Mouse (Mus musculus): ENCODE measurements at regions not wholly inside any gene's neighbourhood (a gene's known extent, or its start where the extent isn't known, plus 50 kb on each side); places are given as distances from the start of the nearest gene placed in this dataset.

DNA sequence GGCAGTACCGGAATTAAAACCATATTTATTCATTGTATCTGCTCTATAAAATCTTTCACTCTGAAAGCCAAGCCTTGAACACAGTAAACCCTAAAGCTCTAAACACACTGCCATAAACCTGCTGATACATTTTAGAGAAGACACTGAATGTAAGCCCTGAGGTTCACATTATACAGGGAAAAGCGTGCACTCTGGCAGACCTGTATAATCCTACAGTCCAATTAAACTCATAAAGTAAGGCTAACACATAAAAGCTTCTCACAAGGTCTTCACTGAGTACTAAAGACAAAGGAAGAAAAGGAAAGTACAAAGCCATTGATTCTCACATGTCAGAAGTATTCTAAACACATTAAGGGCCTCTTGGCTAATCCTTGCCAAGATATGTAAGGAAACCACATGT, 302.8 kb downstream of the Cylc2 start:
- no peak overlapping the region for H3K9ac ChIP-seq (ENCODE audit: low read depth, low read length)
- H3K4me1 ChIP-seq (replicated peaks; ENCODE audit: control insufficient read depth, insufficient read depth, low read length) = no peaks in the 10 kb centered on the region
- no peak overlapping the region for H3K27ac ChIP-seq (ENCODE audit: low read depth, low read length)
- TF ChIP-seq CTCF (IDR thresholded peaks at IDR 0.05; ENCODE audit: low read depth) = no peak
- H3K4me2 ChIP-seq (replicated peaks; ENCODE audit: low read depth) = no peak overlapping the region
- H3K36me3 ChIP-seq (ENCODE audit: control insufficient read depth, insufficient read depth) = no peaks in the 10 kb centered on the region
- no peaks in the 10 kb centered on the region for H3K27me3 ChIP-seq (replicated peaks; ENCODE audit: control insufficient read depth, insufficient read depth, low read length)
- no peak overlapping the region for H3K4me3 ChIP-seq (ENCODE audit: low read depth, low read length)
- H3K9me3 ChIP-seq (ENCODE audit: control insufficient read depth) = no peaks in the 10 kb centered on the region
- WGBS = 77% methylated on average over 2 of the region's 2 CpGs
- no peak for ATAC-seq

DNA sequence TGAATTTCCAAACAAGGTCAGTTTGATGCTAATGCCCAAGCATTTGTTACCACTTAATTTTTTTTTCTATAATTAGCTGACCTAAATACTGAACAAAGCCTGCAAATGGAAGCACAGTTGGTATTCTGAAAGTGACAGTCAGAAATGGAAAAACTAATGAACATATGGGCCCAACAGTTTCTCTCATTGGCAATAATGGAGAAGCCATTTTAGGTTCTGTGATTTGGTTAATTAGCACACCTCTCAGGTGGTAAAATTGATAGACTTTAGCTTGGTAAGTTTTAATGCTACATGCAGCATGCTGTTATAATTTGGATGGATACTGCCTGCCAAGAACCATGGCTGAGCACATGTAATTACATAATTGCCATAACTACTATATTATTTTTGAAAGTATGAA, 303.3 kb downstream of the Cylc2 start:
- Histone ChIP-seq H3K9me3 (ENCODE audit: control insufficient read depth) (no peaks in the 10 kb centered on the region), H3K4me3 (ENCODE audit: low read depth, low read length) (no peak overlapping the region), H3K36me3 (ENCODE audit: control insufficient read depth, insufficient read depth) (no peaks in the 10 kb centered on the region), H3K27me3 (replicated peaks; ENCODE audit: control insufficient read depth, insufficient read depth, low read length) (no peaks in the 10 kb centered on the region), H3K4me2 (replicated peaks; ENCODE audit: low read depth) (no peak overlapping the region), H3K27ac (ENCODE audit: low read depth, low read length) (no peak overlapping the region), H3K9ac (ENCODE audit: low read depth, low read length) (no peak overlapping the region), H3K4me1 (replicated peaks; ENCODE audit: control insufficient read depth, insufficient read depth, low read length) (no peaks in the 10 kb centered on the region)
- no peak for TF ChIP-seq CTCF (IDR thresholded peaks at IDR 0.05; ENCODE audit: low read depth)
- ATAC-seq = no peak

DNA sequence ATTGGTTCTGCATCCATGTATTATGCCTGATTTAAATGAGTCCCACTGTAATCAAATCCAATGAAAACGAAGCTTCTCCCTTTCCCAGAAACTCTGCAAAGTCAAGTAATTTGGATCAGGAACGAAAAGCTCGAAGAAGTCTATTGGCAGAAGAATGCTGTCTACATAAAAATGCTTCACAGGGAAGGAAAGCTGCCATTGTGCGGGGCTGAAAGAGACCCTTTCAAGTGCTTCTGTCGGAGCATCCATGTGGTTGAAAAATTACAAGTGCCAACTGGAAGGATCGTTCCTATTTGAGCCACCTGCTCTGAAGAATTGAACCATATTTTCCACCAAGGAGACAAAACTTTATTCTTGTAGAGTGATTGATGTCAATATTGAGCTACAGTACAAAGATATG, 328.9 kb downstream of the Cylc2 start:
- Histone ChIP-seq H3K9ac (ENCODE audit: low read depth, low read length) (no peak overlapping the region), H3K27me3 (replicated peaks; ENCODE audit: control insufficient read depth, insufficient read depth, low read length) (no peaks in the 10 kb centered on the region), H3K4me2 (replicated peaks; ENCODE audit: low read depth) (no peak overlapping the region), H3K36me3 (ENCODE audit: control insufficient read depth, insufficient read depth) (no peaks in the 10 kb centered on the region), H3K4me1 (replicated peaks; ENCODE audit: control insufficient read depth, insufficient read depth, low read length) (no peaks in the 10 kb centered on the region), H3K27ac (ENCODE audit: low read depth, low read length) (no peak overlapping the region), H3K4me3 (ENCODE audit: low read depth, low read length) (no peak overlapping the region), H3K9me3 (ENCODE audit: control insufficient read depth) (no peaks in the 10 kb centered on the region)
- 84% methylated on average over 6 of the region's 6 CpGs for WGBS
- TF ChIP-seq CTCF (IDR thresholded peaks at IDR 0.05; ENCODE audit: low read depth) = no peak
- no peak for ATAC-seq

DNA sequence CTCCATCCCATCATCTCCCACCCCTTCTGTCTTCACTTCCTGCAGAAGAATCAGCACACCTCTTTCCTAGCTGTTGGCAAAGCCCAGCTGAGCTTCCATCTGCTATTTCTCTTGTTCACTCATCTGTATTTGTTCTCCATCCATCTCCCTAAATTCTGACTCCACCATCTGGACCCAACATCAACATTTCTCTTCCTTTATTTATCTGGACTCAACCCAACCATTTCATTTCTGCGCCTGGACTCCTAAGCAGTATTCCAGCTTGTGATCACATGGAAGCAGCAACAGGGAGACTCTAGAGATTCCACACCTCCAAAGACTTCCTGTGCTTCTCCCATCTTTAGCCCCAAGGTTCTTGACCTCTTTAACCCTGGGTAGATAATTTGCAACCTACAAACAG, 343.2 kb downstream of the Cylc2 start:
- Histone ChIP-seq H3K9ac (ENCODE audit: low read depth, low read length) (no peak overlapping the region), H3K4me2 (replicated peaks; ENCODE audit: low read depth) (no peak overlapping the region), H3K27me3 (replicated peaks; ENCODE audit: control insufficient read depth, insufficient read depth, low read length) (no peaks in the 10 kb centered on the region), H3K27ac (ENCODE audit: low read depth, low read length) (no peak overlapping the region), H3K36me3 (ENCODE audit: control insufficient read depth, insufficient read depth) (no peaks in the 10 kb centered on the region), H3K4me3 (ENCODE audit: low read depth, low read length) (no peak overlapping the region), H3K4me1 (replicated peaks; ENCODE audit: control insufficient read depth, insufficient read depth, low read length) (no peaks in the 10 kb centered on the region), H3K9me3 (ENCODE audit: control insufficient read depth) (no peaks in the 10 kb centered on the region)
- no peak for ATAC-seq
- TF ChIP-seq CTCF (IDR thresholded peaks at IDR 0.05; ENCODE audit: low read depth) = no peak
- WGBS = 71% methylated on average over 1 of the region's 1 CpGs

DNA sequence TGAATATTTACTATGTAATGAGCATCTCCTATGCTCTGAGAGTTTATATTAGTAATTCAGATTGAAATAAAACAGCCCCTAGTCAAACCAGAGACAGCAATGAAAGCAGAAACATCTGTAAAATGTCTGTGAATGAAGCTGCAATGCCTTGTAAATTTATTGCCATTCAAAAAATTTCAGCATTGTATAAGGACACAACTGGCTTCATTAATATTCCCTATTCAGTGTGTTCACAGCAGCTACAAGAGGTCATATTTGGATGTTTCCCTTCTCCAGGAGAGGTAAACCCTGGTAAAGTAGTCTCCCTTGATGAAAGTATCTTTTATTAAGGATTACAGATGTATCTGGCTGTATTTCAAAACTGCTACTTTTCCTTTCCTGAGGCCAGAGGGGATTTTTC, 343.6 kb downstream of the Cylc2 start:
- no peak overlapping the region for H3K4me2 ChIP-seq (replicated peaks; ENCODE audit: low read depth)
- no peaks in the 10 kb centered on the region for H3K4me1 ChIP-seq (replicated peaks; ENCODE audit: control insufficient read depth, insufficient read depth, low read length)
- H3K4me3 ChIP-seq (ENCODE audit: low read depth, low read length) = no peak overlapping the region
- no peak for ATAC-seq
- H3K9me3 ChIP-seq (ENCODE audit: control insufficient read depth) = no peaks in the 10 kb centered on the region
- no peak overlapping the region for H3K9ac ChIP-seq (ENCODE audit: low read depth, low read length)
- H3K27me3 ChIP-seq (replicated peaks; ENCODE audit: control insufficient read depth, insufficient read depth, low read length) = no peaks in the 10 kb centered on the region
- TF ChIP-seq CTCF (IDR thresholded peaks at IDR 0.05; ENCODE audit: low read depth) = no peak
- no peak overlapping the region for H3K27ac ChIP-seq (ENCODE audit: low read depth, low read length)
- no peaks in the 10 kb centered on the region for H3K36me3 ChIP-seq (ENCODE audit: control insufficient read depth, insufficient read depth)

DNA sequence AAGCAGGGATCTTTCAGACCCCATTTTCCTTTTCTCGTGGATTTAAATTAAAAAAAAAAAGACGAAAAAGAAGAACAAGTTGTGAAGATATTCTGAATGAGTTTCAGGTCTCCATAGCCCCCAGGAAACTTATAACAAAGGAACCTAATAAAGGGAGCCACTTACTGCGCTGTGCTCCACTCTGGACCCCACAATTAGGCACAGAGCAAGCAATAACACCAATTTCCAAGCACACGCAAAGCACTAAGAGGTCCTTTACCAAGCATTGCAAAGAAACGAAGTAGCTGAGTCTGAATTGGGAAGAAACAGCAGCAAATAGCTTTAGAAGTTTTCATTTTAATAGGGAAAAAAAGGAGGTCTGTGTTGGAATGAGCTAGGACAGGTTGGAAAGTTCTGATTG, 345.9 kb downstream of the Cylc2 start:
- no peak for ATAC-seq
- Histone ChIP-seq H3K9me3 (ENCODE audit: control insufficient read depth) (no peaks in the 10 kb centered on the region), H3K27ac (ENCODE audit: low read depth, low read length) (no peak overlapping the region)

DNA sequence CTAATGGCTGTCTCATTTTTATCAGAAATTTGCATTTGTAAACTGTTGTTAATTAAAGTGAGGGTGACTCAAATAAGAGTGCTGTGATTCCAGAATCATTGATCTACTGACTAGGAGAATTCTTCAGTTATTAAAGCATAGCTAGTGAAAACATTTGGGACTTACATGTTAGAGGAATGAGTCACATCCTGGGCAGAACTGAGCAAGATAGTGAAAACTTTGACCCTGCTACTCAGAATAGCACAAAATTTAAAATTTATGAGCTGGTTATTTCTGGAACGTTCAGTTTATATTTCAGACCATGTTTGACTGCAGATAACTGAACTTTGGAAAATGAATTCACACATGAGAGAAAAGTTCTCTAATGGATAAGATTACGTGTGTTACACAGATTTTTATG, 360.0 kb downstream of the Cylc2 start:
- Histone ChIP-seq H3K9me3 (ENCODE audit: control insufficient read depth) (no peaks in the 10 kb centered on the region), H3K9ac (ENCODE audit: low read depth, low read length) (no peak overlapping the region), H3K27ac (ENCODE audit: low read depth, low read length) (no peak overlapping the region), H3K4me2 (replicated peaks; ENCODE audit: low read depth) (no peak overlapping the region), H3K36me3 (ENCODE audit: control insufficient read depth, insufficient read depth) (no peaks in the 10 kb centered on the region), H3K4me1 (replicated peaks; ENCODE audit: control insufficient read depth, insufficient read depth, low read length) (no peaks in the 10 kb centered on the region), H3K4me3 (ENCODE audit: low read depth, low read length) (no peak overlapping the region), H3K27me3 (replicated peaks; ENCODE audit: control insufficient read depth, insufficient read depth, low read length) (no peaks in the 10 kb centered on the region)
- WGBS = 33% methylated on average over 2 of the region's 2 CpGs
- no peak for TF ChIP-seq CTCF (IDR thresholded peaks at IDR 0.05; ENCODE audit: low read depth)
- no peak for ATAC-seq

More for the DNA sequence above, 345.9 kb downstream of the Cylc2 start:
- H3K36me3 ChIP-seq (ENCODE audit: control insufficient read depth, insufficient read depth) = no peaks in the 10 kb centered on the region
- no peaks in the 10 kb centered on the region for H3K4me1 ChIP-seq (replicated peaks; ENCODE audit: control insufficient read depth, insufficient read depth, low read length)
- H3K4me2 ChIP-seq (replicated peaks; ENCODE audit: low read depth) = no peak overlapping the region
- H3K4me3 ChIP-seq (ENCODE audit: low read depth, low read length) = no peak overlapping the region
- WGBS = 76% methylated on average over 5 of the region's 5 CpGs
- no peaks in the 10 kb centered on the region for H3K27me3 ChIP-seq (replicated peaks; ENCODE audit: control insufficient read depth, insufficient read depth, low read length)
- no peak for TF ChIP-seq CTCF (IDR thresholded peaks at IDR 0.05; ENCODE audit: low read depth)
- H3K9ac ChIP-seq (ENCODE audit: low read depth, low read length) = no peak overlapping the region

Measured in intestine, postnatal 0 days (tissue).